Mouse (Mus musculus): ENCODE results near the gene Ubl5.

- TF ChIP-seq CTCF (IDR thresholded peaks at IDR 0.05; ENCODE audit: low read depth): no peak
- no peak for TF ChIP-seq EP300 (optimal IDR thresholded peaks at IDR 0.05)
Measured at GRCm38 (mm10) chr9:20606269-20606668, 36.4 kb upstream of the Ubl5 start.

Measured in stomach, postnatal 0 days (tissue).